Mouse (Mus musculus): ENCODE data around the gene Anks1b. TPM values are rescaled to one million over a fixed set of nuclear protein-coding genes. Genes with fewer than 3 reads are reported as not detected.

Anks1b gene
- polyA plus RNA-seq, 1 experiment from 2014 or later: 1.6 TPM

DNA sequence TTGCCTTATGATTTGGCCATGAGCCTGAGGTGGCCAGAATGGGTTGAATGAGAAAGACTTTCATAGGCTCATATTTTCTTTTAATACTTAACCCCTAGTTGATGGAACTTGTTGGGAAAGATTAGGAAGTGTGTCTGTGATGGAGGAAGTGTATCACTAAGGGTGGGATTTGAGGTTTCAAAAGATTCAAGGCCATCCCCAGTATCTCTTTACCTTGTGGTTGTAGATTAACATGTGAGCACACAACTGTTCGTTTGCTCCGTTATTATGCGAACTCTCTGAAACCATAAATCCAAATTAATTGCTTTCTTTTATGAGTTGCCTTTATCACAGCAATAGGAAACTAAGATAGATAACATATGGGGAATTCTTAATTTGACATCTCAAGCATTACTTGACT is 364.0 kb downstream of the Anks1b start:
- H3K27ac ChIP-seq (replicated peaks): no peak overlapping the region
- H3K4me1 ChIP-seq: no peaks in the 10 kb centered on the region
- 97% methylated on average over 3 of the region's 3 CpGs for WGBS
- no peaks in the 10 kb centered on the region for H3K27me3 ChIP-seq (ENCODE audit: low read depth, poor library complexity, severe bottlenecking)
- H3K36me3 ChIP-seq: no peaks in the 10 kb centered on the region
- no peak overlapping the region for H3K4me3 ChIP-seq
- H3K9me3 ChIP-seq (replicated peaks): no peaks in the 10 kb centered on the region
- no peak for DNase-seq (ENCODE audit: low spot score)

DNA sequence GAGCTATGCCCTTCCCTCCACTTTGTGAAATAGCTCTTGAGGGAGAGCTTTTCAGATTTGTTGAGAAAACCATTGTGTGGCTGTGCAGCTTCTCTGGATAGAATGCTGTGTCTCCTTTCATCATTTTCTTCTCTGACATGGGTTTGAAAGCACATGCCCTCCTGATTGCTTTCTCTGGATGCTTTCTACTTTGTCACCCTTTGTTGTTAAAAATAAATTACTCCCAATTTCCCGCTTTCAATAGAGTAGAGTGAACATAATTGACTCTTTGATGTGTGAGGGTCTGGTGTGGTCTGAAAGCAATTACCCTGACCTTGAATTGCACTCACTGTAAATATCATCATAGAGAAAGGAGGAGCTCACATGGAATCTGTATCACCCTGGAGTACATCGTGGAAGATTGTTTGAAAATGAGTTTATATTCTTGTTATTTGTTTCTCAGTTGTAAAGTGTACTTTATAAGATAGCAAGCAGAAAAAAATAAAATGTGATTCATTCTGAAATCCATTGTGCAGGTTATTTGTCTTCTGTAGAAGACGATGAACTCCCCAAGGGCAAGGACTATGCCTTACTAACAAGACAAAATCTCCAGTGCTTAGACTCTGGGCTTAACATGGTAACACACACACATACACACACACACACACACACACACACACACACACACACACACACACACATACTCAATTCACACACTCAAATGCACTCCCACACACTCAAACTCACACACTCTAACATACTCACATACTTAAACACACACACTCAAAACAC is 385.8 kb downstream of the Anks1b start:
- H3K4me3 ChIP-seq: no peak overlapping the region
- no peaks in the 10 kb centered on the region for H3K27me3 ChIP-seq (ENCODE audit: low read depth, poor library complexity, severe bottlenecking)
- H3K36me3 ChIP-seq: no peaks in the 10 kb centered on the region
- WGBS: 77% methylated on average over 3 of the region's 3 CpGs
- no peaks in the 10 kb centered on the region for H3K4me1 ChIP-seq
- no peak for DNase-seq (ENCODE audit: low spot score)
- no peak overlapping the region for H3K27ac ChIP-seq (replicated peaks)
- H3K9me3 ChIP-seq (replicated peaks): no peaks in the 10 kb centered on the region

DNA sequence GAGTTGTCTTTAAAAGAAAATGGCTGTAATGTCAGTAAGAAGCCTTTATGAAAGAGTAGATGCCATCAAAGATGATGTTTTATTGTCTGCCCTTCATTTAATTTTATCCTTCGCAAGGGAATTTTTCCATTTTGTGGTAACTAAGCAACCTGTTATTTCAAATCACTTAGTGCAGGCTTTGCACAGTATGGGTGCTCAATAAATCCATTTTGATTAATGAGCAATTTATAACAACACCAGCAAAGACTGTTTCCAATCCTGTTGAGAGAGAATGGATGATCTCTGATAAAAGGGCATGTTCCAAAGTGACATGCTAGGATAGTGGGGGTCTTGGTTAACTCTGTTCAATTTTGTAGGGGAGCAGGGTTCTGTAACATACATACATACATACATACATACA is 398.0 kb downstream of the Anks1b start:
- H3K4me1 ChIP-seq: no peaks in the 10 kb centered on the region
- DNase-seq (ENCODE audit: low spot score): no peak
- H3K4me3 ChIP-seq: no peak overlapping the region
- H3K27ac ChIP-seq (replicated peaks): no peak overlapping the region
- H3K27me3 ChIP-seq (ENCODE audit: low read depth, poor library complexity, severe bottlenecking): no peaks in the 10 kb centered on the region
- H3K36me3 ChIP-seq: no peaks in the 10 kb centered on the region
- H3K9me3 ChIP-seq (replicated peaks): no peaks in the 10 kb centered on the region
- WGBS: 86% methylated on average over 1 of the region's 1 CpGs

DNA sequence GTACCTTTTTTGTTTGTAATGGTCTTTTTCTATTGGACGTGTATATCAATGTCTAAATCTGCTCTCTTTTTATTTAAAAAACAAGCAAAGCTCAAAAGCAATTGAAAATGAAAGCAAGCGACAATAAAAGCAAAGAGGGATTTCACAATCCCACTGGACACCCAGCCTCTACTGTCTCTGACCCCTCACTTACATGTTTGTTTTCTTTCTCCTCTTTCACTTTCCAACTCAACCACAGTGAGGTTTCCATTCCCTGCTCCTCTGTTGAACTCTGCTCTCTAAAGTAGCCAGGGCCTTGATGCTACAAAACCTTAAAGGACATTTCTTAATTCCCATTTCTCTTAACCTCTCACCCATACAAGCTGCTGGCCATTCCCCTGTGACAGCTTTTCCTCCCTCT is 400.0 kb downstream of the Anks1b start:
- Histone ChIP-seq H3K9me3 (replicated peaks) (no peaks in the 10 kb centered on the region), H3K36me3 (no peaks in the 10 kb centered on the region), H3K4me1 (no peaks in the 10 kb centered on the region), H3K27ac (replicated peaks) (no peak overlapping the region), H3K27me3 (ENCODE audit: low read depth, poor library complexity, severe bottlenecking) (no peaks in the 10 kb centered on the region), H3K4me3 (no peak overlapping the region)
- DNase-seq (ENCODE audit: low spot score): no peak
- 75% methylated on average over 2 of the region's 2 CpGs for WGBS

GRCm38 (mm10) chr10:90286589-90286988 is 413.3 kb downstream of the Anks1b start:
- no peaks in the 10 kb centered on the region for H3K4me1 ChIP-seq
- H3K27me3 ChIP-seq (ENCODE audit: low read depth, poor library complexity, severe bottlenecking): no peaks in the 10 kb centered on the region
- no peak overlapping the region for H3K4me3 ChIP-seq
- DNase-seq (ENCODE audit: low spot score): no peak
- no peak overlapping the region for H3K27ac ChIP-seq (replicated peaks)
- 93% methylated on average over 1 of the region's 1 CpGs for WGBS
- no peaks in the 10 kb centered on the region for H3K9me3 ChIP-seq (replicated peaks)
- no peaks in the 10 kb centered on the region for H3K36me3 ChIP-seq

DNA sequence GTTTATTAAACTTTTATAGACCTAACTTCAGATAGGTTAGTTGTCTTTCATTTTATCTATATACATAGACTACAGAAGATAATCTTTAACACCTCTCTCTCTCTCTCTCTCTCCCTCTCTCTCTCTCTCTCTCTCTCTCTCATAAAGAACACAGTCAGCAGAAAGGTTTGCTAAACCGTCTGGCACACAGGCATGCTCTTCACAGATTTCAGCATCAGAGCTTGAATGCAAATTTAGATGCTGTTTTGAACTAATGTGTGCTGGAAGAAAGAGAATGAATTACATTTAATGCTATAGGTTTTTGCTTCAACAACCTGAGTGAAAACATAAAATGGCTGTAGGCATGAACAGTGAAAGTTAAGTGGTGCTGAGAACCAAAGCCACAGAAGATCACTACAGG is 429.9 kb downstream of the Anks1b start:
- 96% methylated on average over 1 of the region's 1 CpGs for WGBS
- Histone ChIP-seq H3K4me1 (peaks cover 5% of the 10 kb centered on the region), H3K36me3 (no peaks in the 10 kb centered on the region), H3K9me3 (replicated peaks) (no peaks in the 10 kb centered on the region), H3K4me3 (no peak overlapping the region), H3K27me3 (ENCODE audit: low read depth, poor library complexity, severe bottlenecking) (no peaks in the 10 kb centered on the region), H3K27ac (replicated peaks) (no peak overlapping the region)
- DNase-seq (ENCODE audit: low spot score): no peak

GRCm38 (mm10) chr10:90306156-90306555 is 432.8 kb downstream of the Anks1b start:
- H3K9me3 ChIP-seq (replicated peaks): no peaks in the 10 kb centered on the region
- H3K27ac ChIP-seq (replicated peaks): no peak overlapping the region
- no peak overlapping the region for H3K4me3 ChIP-seq
- H3K4me1 ChIP-seq: peaks cover 5% of the 10 kb centered on the region
- no peaks in the 10 kb centered on the region for H3K36me3 ChIP-seq
- no peaks in the 10 kb centered on the region; the same call in 1 of the 2 replicates for H3K27me3 ChIP-seq (ENCODE audit: low read depth, poor library complexity, severe bottlenecking)
- DNase-seq (ENCODE audit: low spot score): no peak

GRCm38 (mm10) chr10:90307931-90308555 is 434.7 kb downstream of the Anks1b start:
- DNase-seq (ENCODE audit: low spot score): no peak
- WGBS: 62% methylated on average over 5 of the region's 5 CpGs
- Histone ChIP-seq H3K36me3 (no peaks in the 10 kb centered on the region), H3K27ac (replicated peaks) (no peak overlapping the region), H3K27me3 (ENCODE audit: low read depth, poor library complexity, severe bottlenecking) (no peaks in the 10 kb centered on the region; the same call in 1 of the 2 replicates), H3K4me3 (no peak overlapping the region), H3K9me3 (replicated peaks) (no peaks in the 10 kb centered on the region), H3K4me1 (peaks cover 5% of the 10 kb centered on the region)

DNA sequence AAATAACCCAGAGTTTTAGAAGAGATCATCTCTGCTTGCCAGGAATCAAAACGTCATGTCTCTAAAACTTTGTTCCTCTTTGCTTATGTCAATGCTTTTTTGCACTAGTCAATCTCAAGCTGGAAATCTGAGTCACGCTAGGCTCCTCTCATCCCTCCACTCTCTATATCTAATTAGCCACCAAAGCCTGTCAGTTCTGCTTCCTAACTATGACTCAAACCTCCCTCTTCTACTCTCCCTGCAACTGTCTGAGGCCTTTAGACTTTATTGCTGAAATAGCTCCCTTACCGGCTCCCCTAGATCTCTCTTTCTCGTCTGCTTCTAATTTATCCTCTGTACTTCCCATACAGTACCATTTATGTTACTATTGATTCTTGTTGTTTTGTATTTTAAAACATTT is 456.5 kb downstream of the Anks1b start:
- no peaks in the 10 kb centered on the region for H3K9me3 ChIP-seq (replicated peaks)
- H3K4me3 ChIP-seq: no peak overlapping the region
- no peak overlapping the region for H3K27ac ChIP-seq (replicated peaks)
- H3K4me1 ChIP-seq: no peaks in the 10 kb centered on the region
- no peak for DNase-seq (ENCODE audit: low spot score)
- H3K36me3 ChIP-seq: no peaks in the 10 kb centered on the region
- no peaks in the 10 kb centered on the region for H3K27me3 ChIP-seq (ENCODE audit: low read depth, poor library complexity, severe bottlenecking)
- 91% methylated on average over 4 of the region's 4 CpGs for WGBS

DNA sequence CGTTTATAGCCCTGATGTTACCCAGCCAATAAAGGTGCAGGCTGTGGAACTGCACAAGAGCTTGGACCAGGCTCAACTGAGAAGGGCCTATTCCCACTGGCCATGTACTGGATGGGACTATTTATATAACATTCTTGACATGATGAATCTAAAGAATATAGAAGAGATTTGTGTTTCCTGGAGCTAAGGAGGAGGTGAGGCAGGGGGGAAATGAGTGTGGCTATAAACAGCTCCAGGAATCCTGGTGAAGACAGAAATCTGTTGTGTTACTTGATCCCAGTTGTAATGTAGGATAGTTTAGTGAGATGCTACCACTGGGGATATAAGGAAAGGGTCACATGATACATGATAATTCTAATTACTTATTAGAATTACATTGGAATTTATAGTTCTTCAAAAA is 472.1 kb downstream of the Anks1b start:
- no peaks in the 10 kb centered on the region for H3K27me3 ChIP-seq (ENCODE audit: low read depth, poor library complexity, severe bottlenecking)
- 91% methylated on average over 1 of the region's 1 CpGs for WGBS
- no peak for DNase-seq (ENCODE audit: low spot score)
- no peak overlapping the region for H3K4me3 ChIP-seq
- no peaks in the 10 kb centered on the region for H3K9me3 ChIP-seq (replicated peaks)
- no peaks in the 10 kb centered on the region for H3K36me3 ChIP-seq
- H3K4me1 ChIP-seq: no peaks in the 10 kb centered on the region
- H3K27ac ChIP-seq (replicated peaks): no peak overlapping the region

DNA sequence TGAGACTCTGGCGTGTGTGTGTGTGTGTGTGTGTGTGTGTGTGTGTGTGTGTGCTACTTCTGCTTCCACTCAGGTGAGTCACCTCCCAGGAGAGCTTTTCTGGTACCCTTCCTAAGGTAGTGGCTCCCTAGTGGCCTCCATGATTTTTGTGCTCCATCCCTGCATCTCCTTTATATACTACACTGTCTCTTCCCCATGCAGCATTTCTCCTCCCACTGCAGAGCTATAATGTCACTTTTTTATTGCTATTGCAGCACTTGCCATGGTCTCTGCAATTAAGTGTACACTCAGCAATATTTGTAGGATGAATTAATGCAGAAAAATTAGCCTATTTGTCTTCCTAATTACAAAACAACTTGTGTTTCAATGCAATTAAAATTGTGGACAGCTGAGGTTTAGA is 482.9 kb downstream of the Anks1b start:
- H3K27me3 ChIP-seq (ENCODE audit: low read depth, poor library complexity, severe bottlenecking): no peaks in the 10 kb centered on the region
- H3K36me3 ChIP-seq: no peaks in the 10 kb centered on the region
- no peak overlapping the region for H3K27ac ChIP-seq (replicated peaks)
- no CpG with 5 or more reads among the region's 1 CpGs for WGBS
- no peaks in the 10 kb centered on the region for H3K4me1 ChIP-seq
- no peak for DNase-seq (ENCODE audit: low spot score)
- H3K9me3 ChIP-seq (replicated peaks): no peaks in the 10 kb centered on the region
- no peak overlapping the region for H3K4me3 ChIP-seq

GRCm38 (mm10) chr10:90357169-90357907 is 484.0 kb downstream of the Anks1b start:
- Histone ChIP-seq H3K27ac (replicated peaks) (no peak overlapping the region), H3K9me3 (replicated peaks) (no peaks in the 10 kb centered on the region), H3K4me3 (no peak overlapping the region), H3K4me1 (no peaks in the 10 kb centered on the region), H3K27me3 (ENCODE audit: low read depth, poor library complexity, severe bottlenecking) (no peaks in the 10 kb centered on the region), H3K36me3 (no peaks in the 10 kb centered on the region)
- DNase-seq (ENCODE audit: low spot score): no peak
- 84% methylated on average over 1 of the region's 1 CpGs for WGBS

GRCm38 (mm10) chr10:90369015-90369414 is 495.7 kb downstream of the Anks1b start:
- Histone ChIP-seq H3K27me3 (ENCODE audit: low read depth, poor library complexity, severe bottlenecking) (no peaks in the 10 kb centered on the region), H3K4me1 (no peaks in the 10 kb centered on the region), H3K4me3 (no peak overlapping the region), H3K27ac (replicated peaks) (no peak overlapping the region), H3K9me3 (replicated peaks) (no peaks in the 10 kb centered on the region), H3K36me3 (no peaks in the 10 kb centered on the region)
- WGBS: 95% methylated on average over 7 of the region's 7 CpGs
- DNase-seq (ENCODE audit: low spot score): no peak

Data from midbrain, embryonic 10.5 days (tissue).